Mouse (Mus musculus) c-Kit-negative CD71-positive TER-119-positive erythroid progenitor cells, embryonic 14.5 days (primary cell): Measurements from ENCODE around the gene Zcchc4.

Source experiments
- DNase-seq: peaks from one replicate; pipeline ENCODE4 v3.0.0-alpha.2; 2013; ENCODE audit warnings: low read depth, low spot score

The Zcchc4 gene

DNA sequence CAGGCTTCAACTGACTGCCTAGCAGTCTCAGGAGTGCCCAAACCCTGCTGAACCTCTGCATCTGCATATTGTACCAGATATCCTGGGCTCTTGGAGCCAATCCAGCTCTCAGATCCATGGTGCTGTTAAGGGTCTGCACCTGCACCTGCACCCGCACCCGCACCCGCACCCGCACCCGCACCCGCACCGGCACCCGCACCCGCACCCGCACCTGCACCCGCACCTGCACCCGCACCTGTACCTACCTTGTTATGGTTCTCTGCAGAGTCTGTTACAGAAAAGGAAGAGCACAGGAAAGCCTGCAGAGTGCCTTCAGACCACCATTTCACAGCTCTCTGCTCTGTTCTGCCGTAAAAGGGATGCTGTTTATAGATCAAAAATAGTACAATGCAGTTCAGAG, 96.8 kb downstream of the Zcchc4 start:
- DNase-seq, result no peak
